Mouse (Mus musculus): ENCODE data around the gene Mtif2. TPM values are rescaled to one million over a fixed set of nuclear protein-coding genes. Genes with fewer than 3 reads are reported as not detected.
"Not testable (repeated sequence)": the region's sequence is repeated elsewhere in the genome, so short reads cannot be mapped to it uniquely, and the experiment has no call there.

The Mtif2 gene
- total RNA-seq (2021) = 10 to 100 TPM; 60.5 to 62.2 TPM
- long read RNA-seq, experiment 1, transcript Mtif2-202 (14 exons, 2,741 nt) = major isoform, 25 of 41 reads
- long read RNA-seq, experiment 1, partial matches to known transcripts = 3 of 41 reads
- long read RNA-seq, experiment 1, other reads (novel, unspliced or antisense) = 11 of 41 reads
- long read RNA-seq, experiment 2, transcript Mtif2-202 (14 exons, 2,741 nt) = major isoform, 20 of 33 reads
- long read RNA-seq, experiment 2, partial matches to known transcripts = 2 of 33 reads
- long read RNA-seq, experiment 2, other reads (novel, unspliced or antisense) = 8 of 33 reads

- peak; percentile 75 to 83 for DNase-seq
- intact Hi-C loops (cut with DNase I) = loop anchor here (2.0 kb wide), 1 partner anchor 21 kb away; the partner anchor contains the start of gene Clhc1
Measured at GRCm38 (mm10) chr11:29525988-29526794, at the start of gene Mtif2. TSS of gene Mtif2 (plus strand) at chr11:29526408.

DNA sequence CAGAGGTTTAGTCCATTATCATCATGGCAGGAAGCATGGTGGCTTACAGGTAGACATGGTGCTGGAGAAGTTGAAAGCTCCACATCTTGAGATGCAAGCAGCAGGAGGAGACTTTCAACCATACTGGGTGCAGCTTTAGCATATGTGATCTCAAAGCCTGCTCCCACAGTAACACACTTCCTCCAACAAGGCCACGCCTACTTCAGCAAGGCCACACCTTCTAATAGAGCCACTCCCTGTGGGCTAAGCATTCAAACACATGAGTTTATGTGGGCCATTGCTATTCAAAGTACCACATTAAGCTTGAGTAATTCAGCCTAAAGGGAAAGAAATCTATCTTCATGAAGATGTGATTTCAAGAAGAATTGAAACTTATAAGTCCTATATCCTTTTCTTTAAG lies 33.1 kb upstream of the Mtif2 start:
- DNase-seq = no peak
- intact Hi-C loops (cut with DNase I) = no loop called here

- intact Hi-C loops (cut with DNase I) = no loop called here
- DNase-seq = no peak
Measured at GRCm38 (mm10) chr11:29496962-29497361, 29.2 kb upstream of the Mtif2 start.

DNA sequence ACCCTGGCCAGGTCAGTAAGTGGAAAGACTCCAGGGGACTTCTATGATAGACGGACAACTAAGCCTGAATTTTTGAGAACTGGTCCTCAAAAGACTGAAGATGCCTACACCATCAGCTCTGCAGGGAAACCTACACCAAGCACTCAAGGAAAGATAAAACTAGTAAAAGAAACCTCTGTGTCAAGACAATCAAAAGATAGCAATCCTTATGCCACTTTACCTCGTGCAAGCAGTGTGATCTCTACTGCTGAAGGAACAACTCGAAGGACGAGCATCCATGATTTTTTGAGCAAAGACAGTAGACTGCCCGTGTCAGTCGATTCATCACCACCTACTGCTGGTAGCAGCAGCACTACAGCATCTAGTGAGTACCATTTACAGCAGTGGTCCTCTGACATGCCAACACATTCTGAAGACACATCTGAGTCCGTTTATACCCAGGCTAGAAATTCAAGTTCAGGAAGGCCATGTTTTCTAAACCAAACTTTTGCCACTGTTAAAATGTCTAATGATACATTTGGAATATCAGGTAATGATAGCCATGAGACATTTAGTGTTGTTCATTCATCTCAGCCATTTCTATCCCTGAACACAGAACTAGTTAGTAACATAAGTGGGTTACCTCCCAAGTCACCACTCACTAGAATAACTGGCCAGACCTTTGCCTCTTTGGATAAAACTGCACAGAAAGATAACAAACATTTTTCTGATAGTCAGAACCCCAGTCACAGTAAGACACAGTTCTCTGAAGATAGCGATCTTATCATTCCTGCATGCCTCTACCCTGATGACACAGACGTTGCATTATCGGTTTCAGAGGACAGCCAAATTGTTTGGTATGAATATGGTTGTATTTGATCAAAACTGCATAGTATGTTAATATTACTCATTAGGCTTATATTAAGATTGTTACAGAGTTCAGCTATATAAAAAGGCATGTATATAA lies 22.0 kb upstream of the Mtif2 start:
- intact Hi-C loops (cut with DNase I) = no loop called here
- DNase-seq = no peak

DNA sequence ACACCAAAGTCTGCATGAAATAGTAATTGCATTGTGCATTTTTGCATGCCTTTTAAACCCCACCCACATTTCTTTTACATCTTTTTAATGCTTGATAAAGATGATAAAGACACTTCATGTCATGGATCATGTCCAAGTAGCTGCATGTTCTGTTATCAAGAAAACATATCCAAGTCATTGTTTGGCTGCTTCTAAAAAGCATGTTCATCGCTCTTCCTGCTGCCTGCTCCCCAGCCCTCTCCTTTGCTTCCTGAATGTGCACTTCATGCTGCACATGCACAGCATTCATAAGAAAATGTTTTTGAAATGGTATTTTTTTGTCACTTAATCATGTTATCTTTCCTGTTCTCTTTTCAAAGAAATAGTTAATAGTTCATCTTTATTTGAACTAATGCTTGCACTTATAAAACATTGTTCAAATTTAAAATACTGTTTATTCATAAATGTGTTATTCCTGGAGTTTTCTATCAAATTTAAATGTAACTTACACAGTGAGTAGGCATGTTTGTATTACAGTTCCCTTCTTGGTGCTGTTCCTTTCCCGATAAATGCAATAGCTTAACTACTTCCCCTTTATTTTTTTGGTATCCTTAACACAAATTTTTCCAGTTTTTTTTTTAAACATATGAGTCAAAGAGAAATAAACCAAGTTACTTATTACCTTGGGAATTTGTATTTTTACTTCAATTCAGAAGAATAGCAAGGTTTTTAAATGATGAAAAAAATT lies 21.1 kb upstream of the Mtif2 start:
- intact Hi-C loops (cut with DNase I) = no loop called here
- no peak for DNase-seq

DNA sequence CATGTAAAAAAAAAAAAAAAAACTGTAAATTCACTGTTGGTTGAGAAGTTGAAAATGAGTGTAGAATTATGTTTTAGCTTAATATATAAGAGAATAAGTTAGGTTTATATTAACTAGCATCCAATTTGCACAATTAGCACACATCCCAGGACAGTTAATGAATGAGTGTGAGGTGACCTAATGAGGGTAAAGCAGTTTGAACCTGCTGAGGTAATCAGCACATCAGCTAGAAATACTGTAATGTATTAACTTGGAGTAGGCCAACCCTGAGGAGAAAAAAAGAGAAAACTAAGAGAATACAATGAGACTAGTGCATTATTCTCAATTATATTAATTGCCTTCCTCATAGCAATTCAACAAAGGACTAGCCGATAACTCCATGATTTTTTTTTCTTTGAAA lies 16.8 kb upstream of the Mtif2 start:
- DNase-seq = no peak
- intact Hi-C loops (cut with DNase I) = no loop called here

DNA sequence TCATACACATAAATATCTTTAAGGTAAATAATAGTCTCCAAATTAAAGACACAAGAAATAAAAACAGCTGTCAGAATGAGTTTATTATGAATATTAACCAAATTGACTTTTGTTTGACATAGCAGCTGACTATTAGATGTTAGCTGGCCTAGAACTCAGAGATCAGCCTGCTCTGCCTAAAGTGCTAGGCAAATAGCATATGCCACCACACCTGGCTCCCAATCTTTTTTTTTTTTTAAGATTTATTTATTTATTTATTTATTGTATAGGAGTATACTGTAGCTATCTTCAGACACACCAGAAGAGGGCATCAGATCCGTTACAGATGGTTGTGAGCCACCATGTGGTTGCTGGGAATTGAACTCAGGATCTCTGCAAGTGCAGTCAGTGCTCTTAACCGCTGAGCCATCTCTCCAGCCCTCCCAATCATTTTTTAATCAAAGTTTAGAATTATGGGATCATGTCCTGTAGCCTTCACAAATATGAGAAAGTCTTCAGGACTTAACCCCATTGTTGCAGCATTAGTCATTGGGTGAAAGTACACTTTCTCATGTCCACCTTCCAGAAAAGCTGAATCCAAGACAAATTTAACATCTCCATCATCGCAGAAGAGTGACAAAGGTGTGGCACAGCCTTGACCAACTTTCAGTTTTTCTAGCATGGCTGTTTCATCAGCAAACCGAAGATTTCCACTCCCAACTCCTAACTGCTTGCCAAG lies 13.2 kb upstream of the Mtif2 start:
- DNase-seq = no peak
- intact Hi-C loops (cut with DNase I) = no loop called here

DNA sequence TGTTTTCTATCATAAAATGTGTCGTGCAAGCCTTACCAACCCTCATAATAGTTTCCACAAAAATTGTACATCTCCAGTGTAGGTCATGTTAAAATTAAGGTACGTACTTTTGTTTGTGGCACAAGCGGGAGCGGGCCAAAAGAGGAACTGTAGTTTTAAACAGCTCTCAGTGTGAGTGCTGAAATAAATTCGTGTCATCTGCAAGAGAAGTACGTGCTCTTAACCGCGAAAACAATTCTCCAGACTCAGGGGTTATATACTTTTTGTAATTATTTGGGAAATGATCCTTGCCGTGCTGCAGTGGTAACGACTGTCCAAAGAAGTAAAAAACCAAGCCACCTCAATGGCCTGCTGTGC lies 11.9 kb upstream of the Mtif2 start:
- intact Hi-C loops (cut with DNase I) = no loop called here
- DNase-seq = no peak

- DNase-seq = peak; percentile 88 to 93
- intact Hi-C loops (cut with DNase I) = no loop called here
Measured at GRCm38 (mm10) chr11:29514682-29515412, 11.4 kb upstream of the Mtif2 start, which contains the start of gene Prorsd1. TSS of gene Prorsd1 (minus strand) at chr11:29515033.

GRCm38 (mm10) chr11:29538201-29538600 lies 12.0 kb downstream of the Mtif2 start:
- intact Hi-C loops (cut with DNase I) = no loop called here
- DNase-seq = no peak

DNA sequence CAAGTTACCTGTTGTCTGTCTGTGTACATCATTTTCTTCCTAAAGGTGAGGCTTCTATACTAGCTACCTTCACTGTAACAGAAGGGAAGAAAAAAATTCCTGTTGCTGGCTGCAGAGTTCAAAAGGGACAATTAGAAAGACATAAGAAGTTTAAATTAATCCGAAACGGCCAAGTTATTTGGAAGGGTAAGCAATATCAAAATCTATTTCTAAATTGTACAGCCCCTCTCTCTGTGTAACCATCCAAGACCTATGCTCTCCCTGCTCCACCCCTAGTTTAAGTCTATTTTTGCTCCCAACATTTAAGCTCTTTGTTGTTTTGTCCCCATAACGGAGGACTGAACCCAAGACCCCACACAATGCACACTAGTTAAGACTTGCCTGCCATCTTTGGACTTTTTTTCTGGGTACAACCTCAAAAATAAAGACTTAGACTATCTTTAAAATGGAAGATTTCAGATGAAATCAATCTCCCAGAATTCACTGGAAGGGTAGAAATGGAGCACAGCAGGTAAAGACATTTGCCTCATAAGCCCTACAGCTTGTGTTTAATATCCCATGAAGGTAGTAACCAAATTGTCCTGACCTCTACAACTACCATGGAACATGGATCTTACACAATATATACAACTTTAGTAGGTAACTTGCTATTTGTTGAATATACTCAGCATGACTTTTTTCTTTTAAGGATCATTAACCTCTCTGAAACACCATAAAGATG lies 18.2 kb downstream of the Mtif2 start:
- no peak for DNase-seq

GRCm38 (mm10) chr11:29545150-29545752 lies 19.0 kb downstream of the Mtif2 start:
- intact Hi-C loops (cut with DNase I) = loop anchor here (5.0 kb wide), 1 partner anchor 173 kb away; the partner anchor contains the start of gene Ccdc88a

More for the DNA sequence above, 18.2 kb downstream of the Mtif2 start:
- intact Hi-C loops (cut with DNase I) = no loop called here

GRCm38 (mm10) chr11:29546297-29546696 lies 20.1 kb downstream of the Mtif2 start:
- not testable (repeated sequence) for DNase-seq
- intact Hi-C loops (cut with DNase I) = loop anchor here (2.0 to 5.0 kb wide), 3 partner anchors 19 to 174 kb away; partner anchors contain the start of genes Ccdc88a, Mtif2 and Rtn4

More at GRCm38 (mm10) chr11:29545150-29545752, 19.0 kb downstream of the Mtif2 start:
- not testable (repeated sequence) for DNase-seq

DNA sequence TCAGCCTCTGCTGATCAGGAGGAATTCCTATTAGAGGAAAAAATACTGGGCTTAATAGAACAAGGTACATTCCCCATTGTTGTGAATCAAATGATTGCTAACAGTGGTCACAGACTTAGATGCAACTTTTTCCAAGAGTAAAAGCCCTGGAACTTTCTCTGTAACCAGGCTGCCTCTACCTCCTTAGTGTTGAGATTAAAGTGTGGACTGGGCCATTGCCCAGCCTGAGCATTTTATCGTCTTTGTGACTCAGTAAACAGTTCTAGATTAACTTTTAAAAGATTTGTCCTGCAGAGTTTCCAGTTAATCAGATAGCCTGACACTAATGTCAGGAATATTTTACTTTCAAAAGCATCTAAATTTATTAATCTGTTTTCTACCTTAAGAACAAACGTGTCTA lies 20.6 kb downstream of the Mtif2 start:
- no peak for DNase-seq
- intact Hi-C loops (cut with DNase I) = loop anchor here (2.0 to 5.0 kb wide), 3 partner anchors 20 to 174 kb away; partner anchors contain the start of genes Ccdc88a, Mtif2 and Rtn4

- no peak for DNase-seq
- intact Hi-C loops (cut with DNase I) = loop anchor here (2.0 to 5.0 kb wide), 3 partner anchors 20 to 175 kb away; partner anchors contain the start of genes Ccdc88a, Mtif2 and Rtn4
Measured at GRCm38 (mm10) chr11:29547249-29547751, 21.1 kb downstream of the Mtif2 start.

DNA sequence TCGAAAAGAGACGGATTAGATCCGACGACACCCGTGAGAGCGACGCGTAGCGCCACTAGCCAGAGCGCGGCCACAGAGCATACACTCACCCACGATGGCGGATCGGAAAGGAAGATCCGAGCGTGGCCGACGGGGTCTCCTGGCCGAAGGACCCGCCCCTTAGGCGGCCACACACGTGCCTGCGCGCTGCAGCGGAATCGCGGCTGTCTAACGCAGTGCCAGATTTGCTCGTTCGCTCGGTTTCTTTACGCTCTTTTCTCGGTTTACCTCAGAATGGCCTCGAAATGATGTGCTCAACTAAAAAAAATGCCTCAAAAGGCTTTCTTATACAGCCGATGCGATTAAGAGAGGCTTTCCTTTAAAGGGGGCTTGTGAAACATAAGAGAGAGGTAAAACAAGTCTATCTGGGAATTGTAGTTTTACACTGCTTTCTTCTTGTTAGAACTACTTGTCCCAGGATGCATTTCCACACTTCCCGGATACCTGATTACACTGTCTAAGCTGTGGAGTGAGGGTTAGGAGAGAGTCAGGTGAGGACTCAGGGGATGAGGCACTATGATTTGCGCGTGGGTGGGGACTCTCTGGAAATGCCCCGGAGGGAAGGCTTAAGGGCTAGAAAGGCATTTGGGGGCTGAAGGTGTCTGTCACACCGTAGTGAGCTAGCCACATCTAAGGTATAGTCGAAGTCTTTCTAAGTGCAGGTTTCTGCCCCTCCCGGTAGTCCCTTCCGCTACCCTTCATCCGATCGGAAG lies 21.7 kb downstream of the Mtif2 start, which contains the start of the genes Clhc1 and Rps27a:
TSS of gene Clhc1 (plus strand) at position 199 of the 752 bp plus-strand sequence.
TSS of gene Rps27a (minus strand) at position 358 of the 752 bp plus-strand sequence.
- intact Hi-C loops (cut with DNase I) = loop anchor here (2.0 to 5.0 kb wide), 3 partner anchors 21 to 176 kb away; partner anchors contain the start of genes Ccdc88a, Mtif2 and Rtn4
- peak; percentile 97 to 98 for DNase-seq
